8 mouse cellular contexts compared by ENCODE assay signal in genomic region chr1:52748260-52748659, GRCm38 (mm10). TPM values are rescaled to one million over a fixed set of nuclear protein-coding genes. Genes with fewer than 3 reads are reported as not detected.
A peak's percentile ranks its signal among the peaks of the same experiment; 100 is the strongest.
DNase-seq lines count a peak whose midpoint lies in the region; ATAC-seq and TF ChIP-seq lines count a peak whose summit lies in the region.

No protein-coding gene starts in this region.

- DNase-seq in hindbrain, embryonic 10.5 days (ENCODE audit: low spot score), result peak; percentile 50
- peak; percentile 41 for DNase-seq in c-Kit-positive CD71-positive TER-119-negative erythroid progenitor cells, embryonic 14.5 days (ENCODE audit: low read depth)
- DNase-seq in layer of hippocampus, postnatal 14 days (ENCODE audit: low spot score in 2 of 2), result peak; percentile 45 to 72
- peak; percentile 58 for DNase-seq in mesoderm, embryonic 11.5 days (ENCODE audit: low read depth, low spot score)
- DNase-seq in testis, postnatal 14 days (ENCODE audit: low spot score), result peak; percentile 19

- H3K27ac ChIP-seq in hindbrain, embryonic 10.5 days, result no peak overlapping the region
- no peak overlapping the region for H3K27ac ChIP-seq in hindbrain, embryonic 12.5 days

- peak; percentile 51 for TF ChIP-seq CTCF in E14TG2a.4 (conservative IDR thresholded peaks at IDR 0.05; ENCODE audit: low read length)

- no peaks in the 10 kb centered on the region for H3K27me3 ChIP-seq in hindbrain, embryonic 10.5 days (ENCODE audit: insufficient read depth, poor library complexity, severe bottlenecking)
- no peaks in the 10 kb centered on the region for H3K27me3 ChIP-seq in hindbrain, embryonic 12.5 days
- H3K27me3 ChIP-seq in E14TG2a.4 (ENCODE audit: insufficient read depth, low read length), result no peaks in the 10 kb centered on the region

- H3K4me2 ChIP-seq in hindbrain, embryonic 12.5 days (replicated peaks), result no peak overlapping the region

- no peak overlapping the region for H3K4me3 ChIP-seq in hindbrain, embryonic 10.5 days
- no peak overlapping the region for H3K4me3 ChIP-seq in hindbrain, embryonic 12.5 days
- no peak overlapping the region for H3K4me3 ChIP-seq in E14TG2a.4 (replicated peaks; ENCODE audit: low read length)

- H3K9ac ChIP-seq in hindbrain, embryonic 12.5 days, result no peak overlapping the region

- H3K36me3 ChIP-seq in hindbrain, embryonic 10.5 days, result no peaks in the 10 kb centered on the region
- no peaks in the 10 kb centered on the region for H3K36me3 ChIP-seq in hindbrain, embryonic 12.5 days
- H3K36me3 ChIP-seq in E14TG2a.4 (ENCODE audit: insufficient read depth, low read length), result no peaks in the 10 kb centered on the region

- H3K4me1 ChIP-seq in hindbrain, embryonic 10.5 days (replicated peaks), result no peaks in the 10 kb centered on the region
- H3K4me1 ChIP-seq in hindbrain, embryonic 12.5 days, result no peaks in the 10 kb centered on the region
- H3K4me1 ChIP-seq in E14TG2a.4 (replicated peaks; ENCODE audit: low read depth, low read length), result no peaks in the 10 kb centered on the region

- WGBS in hindbrain, embryonic 10.5 days, result 29% methylated on average over 3 of the region's 3 CpGs
- WGBS in hindbrain, embryonic 12.5 days, result 12% methylated on average over 3 of the region's 3 CpGs

- no peaks in the 10 kb centered on the region for H3K9me3 ChIP-seq in hindbrain, embryonic 10.5 days
- H3K9me3 ChIP-seq in hindbrain, embryonic 12.5 days (replicated peaks), result no peaks in the 10 kb centered on the region
- H3K9me3 ChIP-seq in E14TG2a.4 (ENCODE audit: low read length), result no peaks in the 10 kb centered on the region

- no peak for ATAC-seq in hindbrain, embryonic 12.5 days (ENCODE audit: low FRiP score)
- ATAC-seq in frontal cortex, adult (ENCODE audit: low TSS enrichment), result peak; percentile 69; the same call in 1 of the 2 replicates

RNA-seq across cellular contexts. Expression of gene Mfsd6, which starts 21.0 kb away (rescaled TPM):
- polyA plus RNA-seq in hindbrain, embryonic 10.5 days (2016; fragmentation: Nextera tagmentation; extraction: Ambion mirVana), result 2.1 and 4.1 TPM in 2 replicates
- polyA plus RNA-seq in hindbrain, embryonic 12.5 days (2016; fragmentation: Nextera tagmentation; extraction: Ambion mirVana), result 6.8 and 7.8 TPM in 2 replicates
- total RNA-seq in layer of hippocampus, postnatal 14 days (2021), result 10 to 100 TPM; 67.6 to 70.9 TPM
